Mouse (Mus musculus): Measurements from ENCODE around the gene Mex3a. TPM values are rescaled to one million over a fixed set of nuclear protein-coding genes. Genes with fewer than 3 reads are reported as not detected.

Gene Mex3a
- total and polyA plus RNA-seq, 3 experiments, result 1.1 to 4.9 (median 2.5) TPM

DNA sequence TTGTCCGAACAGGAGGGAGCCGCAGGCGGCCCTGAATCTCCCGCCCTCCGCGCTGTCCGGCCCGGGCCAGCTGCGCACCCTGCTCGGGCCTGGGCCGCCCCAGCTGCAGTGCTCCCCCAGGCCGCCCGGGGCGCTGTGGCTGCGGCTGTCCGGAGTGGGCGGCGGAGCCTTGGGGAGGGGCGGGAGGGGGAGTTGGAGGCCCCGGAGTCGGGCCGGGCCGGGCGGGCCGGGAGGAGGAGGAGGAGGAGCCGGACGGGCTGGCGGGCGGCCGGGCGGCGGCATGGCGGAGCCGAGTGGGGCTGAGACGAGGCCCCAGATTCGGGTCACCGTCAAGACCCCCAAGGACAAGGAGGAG lies 21.3 kb downstream of the Mex3a start, which contains the start of gene Ubqln4 (continued):
- TF ChIP-seq E2F4 (IDR thresholded peaks at IDR 0.05; ENCODE audit: insufficient replicate concordance, low read depth, low read length), result no peak
- TF ChIP-seq GABPA (IDR thresholded peaks at IDR 0.05; ENCODE audit: insufficient replicate concordance, low read depth, low read length), result no peak
- no peak for TF ChIP-seq TBP (conservative IDR thresholded peaks at IDR 0.05; ENCODE audit: low read depth, low read length)
- TF ChIP-seq POLR2A (IDR thresholded peaks at IDR 0.05; ENCODE audit: low read depth, low read length), result peak; percentile 83
- peak; percentile 60 for TF ChIP-seq UBTF (IDR thresholded peaks at IDR 0.05; ENCODE audit: low read depth, low read length)
- peak; percentile 81 for TF ChIP-seq TCF12 (IDR thresholded peaks at IDR 0.05; ENCODE audit: low read depth, low read length)
- peak; percentile 71 for TF ChIP-seq NRF1 (IDR thresholded peaks at IDR 0.05; ENCODE audit: low read depth, low read length)

DNA sequence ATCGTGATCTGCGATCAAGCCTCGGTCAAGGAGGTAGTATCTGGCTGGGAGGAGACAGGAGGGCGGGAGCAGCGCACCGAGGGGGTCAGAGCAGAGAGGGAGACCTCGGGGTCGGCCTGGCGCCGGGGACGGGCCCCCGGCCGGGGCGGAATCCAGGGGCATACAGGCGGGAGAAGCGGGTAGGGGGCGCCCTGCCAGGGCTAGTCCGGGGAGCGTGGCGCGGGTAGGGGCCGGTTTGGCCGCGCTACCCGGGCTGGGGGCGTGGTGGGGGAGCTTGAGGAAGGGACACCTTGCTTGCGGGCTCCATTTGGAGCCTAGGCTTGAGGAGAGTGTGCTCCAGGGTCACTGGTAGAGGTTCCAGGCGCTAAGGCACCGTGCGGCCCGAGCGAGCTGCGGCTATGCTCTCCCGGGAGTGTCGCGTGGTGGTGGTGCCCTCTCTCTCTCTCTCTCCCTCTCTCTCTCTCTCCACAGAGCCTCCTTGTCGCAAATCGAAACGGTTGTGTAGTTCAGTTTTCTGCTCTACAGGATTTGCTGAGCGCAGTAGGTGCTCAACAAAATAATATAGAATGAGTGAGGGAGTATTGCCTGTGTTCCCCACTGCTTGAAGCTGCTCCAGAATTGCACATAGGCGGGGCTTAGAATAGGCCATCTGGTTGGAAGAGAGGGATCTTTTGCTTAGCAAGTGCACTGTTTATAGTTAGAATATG lies 21.8 kb downstream of the Mex3a start:
- peak; percentile 55 for DNase-seq (ENCODE audit: extremely low read depth)
- peaks cover 7 to 28% of the 10 kb centered on the region in 2 experiments; a peak in 3 of 4 replicates for H3K4me1 ChIP-seq (ENCODE audit: control insufficient read depth in 1 of 2, insufficient read depth in 2 of 2)
- in situ Hi-C loops (cut with MboI; ENCODE audit: low pct_ligation_motif_present, low pct_unique_long_range_greater_than_20kb, low sequenced_read_pairs), result loop anchor here (10.0 kb wide), 1 partner anchor 201 kb away; no protein-coding TSS in a partner anchor

DNA sequence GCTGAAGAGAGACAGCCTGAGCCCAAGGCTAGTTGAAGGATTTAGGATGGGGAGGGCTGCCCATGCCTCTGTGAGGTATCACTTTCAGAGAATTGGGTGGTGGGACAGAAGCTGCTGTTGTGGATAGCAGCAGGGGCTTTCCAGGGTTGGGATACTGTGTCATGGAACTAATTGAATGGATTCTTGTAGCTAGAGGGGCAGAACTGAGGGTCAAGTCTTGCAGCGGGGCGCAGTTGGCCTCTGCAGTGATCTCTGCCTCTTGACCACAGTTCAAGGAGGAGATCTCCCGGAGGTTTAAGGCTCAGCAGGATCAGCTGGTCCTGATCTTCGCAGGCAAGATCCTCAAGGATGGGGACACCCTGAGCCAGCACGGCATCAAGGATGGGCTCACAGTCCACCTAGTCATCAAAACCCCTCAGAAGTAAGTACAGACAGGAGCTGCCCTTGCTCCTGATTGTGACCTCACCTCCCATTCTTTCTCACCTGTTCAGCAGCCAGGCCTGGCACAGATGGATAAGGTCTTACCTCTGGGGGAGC lies 22.9 kb downstream of the Mex3a start:
- dilution Hi-C loops (cut with MboI; ENCODE audit: extremely low pct_ligation_motif_present, extremely low pct_unique_long_range_greater_than_20kb, low sequenced_read_pairs), result no loop called here
- in situ Hi-C loops (cut with MboI; ENCODE audit: low pct_ligation_motif_present, low pct_unique_long_range_greater_than_20kb, low sequenced_read_pairs), result loop anchor here (10.0 kb wide), 1 partner anchor 200 kb away; no protein-coding TSS in a partner anchor
- H3K9me3 ChIP-seq (replicated peaks; ENCODE audit: low read length), result no peaks in the 10 kb centered on the region
- H3K79me2 ChIP-seq (replicated peaks; ENCODE audit: control insufficient read depth, extremely low read depth, insufficient read depth, poor library complexity, severe bottlenecking), result peaks cover 14% of the 10 kb centered on the region
- peaks cover 7 to 28% of the 10 kb centered on the region in 2 experiments; a peak in 3 of 4 replicates for H3K4me1 ChIP-seq (ENCODE audit: control insufficient read depth in 1 of 2, insufficient read depth in 2 of 2)
- H3K36me3 ChIP-seq (replicated peaks in 1 of 2; ENCODE audit: control insufficient read depth in 1 of 2, insufficient read depth in 1 of 2, low read length in 1 of 2), result peaks cover 30 to 53% of the 10 kb centered on the region in 2 experiments
- no peak overlapping the region for H3K4me2 ChIP-seq (ENCODE audit: insufficient read depth, low read depth, poor library complexity, severe bottlenecking)
- DNase-seq (ENCODE audit: extremely low read depth), result no peak
- H3K27ac ChIP-seq (ENCODE audit: insufficient read depth, low read depth), result no peak overlapping the region
- TF ChIP-seq POLR2A (IDR thresholded peaks at IDR 0.05; ENCODE audit: low read depth, low read length) (no peak), JUN (IDR thresholded peaks at IDR 0.05; ENCODE audit: insufficient read depth, low read depth, low read length) (no peak), UBTF (IDR thresholded peaks at IDR 0.05; ENCODE audit: low read depth, low read length) (no peak), MAFK (IDR thresholded peaks at IDR 0.05; ENCODE audit: insufficient replicate concordance, low read length) (no peak), USF1 (IDR thresholded peaks at IDR 0.05; ENCODE audit: low read depth, low read length) (no peak)
- H3K4me3 ChIP-seq (replicated peaks in 1 of 3; ENCODE audit: low read depth in 2 of 3, low read length in 2 of 3, poor library complexity in 1 of 3), result no peak overlapping the region
- no peaks in the 10 kb centered on the region for H3K27me3 ChIP-seq (replicated peaks)
- H3K9ac ChIP-seq (ENCODE audit: insufficient read depth, low read depth), result no peak overlapping the region

More for the DNA sequence above, 21.8 kb downstream of the Mex3a start:
- Histone ChIP-seq H3K27ac (ENCODE audit: insufficient read depth, low read depth) (peak overlapping the region; percentile 55), H3K4me3 (replicated peaks in 1 of 3; ENCODE audit: low read depth in 2 of 3, low read length in 2 of 3, poor library complexity in 1 of 3) (peak overlapping the region; percentile 68 to 97 (median 92)), H3K9me3 (replicated peaks; ENCODE audit: low read length) (no peaks in the 10 kb centered on the region), H3K27me3 (replicated peaks) (no peaks in the 10 kb centered on the region), H3K79me2 (replicated peaks; ENCODE audit: control insufficient read depth, extremely low read depth, insufficient read depth, poor library complexity, severe bottlenecking) (peaks cover 14% of the 10 kb centered on the region), H3K36me3 (replicated peaks in 1 of 2; ENCODE audit: control insufficient read depth in 1 of 2, insufficient read depth in 1 of 2, low read length in 1 of 2) (peaks cover 21 to 47% of the 10 kb centered on the region in 2 experiments), H3K9ac (ENCODE audit: insufficient read depth, low read depth) (peak overlapping the region; percentile 86), H3K4me2 (ENCODE audit: insufficient read depth, low read depth, poor library complexity, severe bottlenecking) (peak overlapping the region; percentile 82)
- TF ChIP-seq KAT2A (IDR thresholded peaks at IDR 0.05; ENCODE audit: insufficient replicate concordance, low read length) (0 out of 2 replicates have a peak, but pooled peaks have one; percentile 4), MAFK (IDR thresholded peaks at IDR 0.05; ENCODE audit: insufficient replicate concordance, low read length) (no peak), NELFE (IDR thresholded peaks at IDR 0.05; ENCODE audit: low read depth, low read length) (no peak), BHLHE40 (IDR thresholded peaks at IDR 0.05; ENCODE audit: low read depth, low read length) (no peak), RCOR1 (conservative IDR thresholded peaks at IDR 0.05; ENCODE audit: low read depth, low read length) (no peak), SIN3A (IDR thresholded peaks at IDR 0.05; ENCODE audit: low read length) (peak; percentile 74), IRF4 (IDR thresholded peaks at IDR 0.05; ENCODE audit: low read depth, low read length) (0 out of 2 replicates have a peak, but pooled peaks have one; percentile 14), ETS1 (conservative IDR thresholded peaks at IDR 0.05; ENCODE audit: low read depth, low read length) (no peak), CHD1 (IDR thresholded peaks at IDR 0.05; ENCODE audit: low read depth, low read length) (no peak), CTCF (conservative IDR thresholded peaks at IDR 0.05 in 1 of 2, IDR thresholded peaks at IDR 0.05 in 1 of 2; ENCODE audit: low read depth in 2 of 2, low read length in 2 of 2) (no peak), MXI1 (IDR thresholded peaks at IDR 0.05; ENCODE audit: low read depth, low read length) (peak; percentile 72; the same call in 1 of the 2 replicates)
- dilution Hi-C loops (cut with MboI; ENCODE audit: extremely low pct_ligation_motif_present, extremely low pct_unique_long_range_greater_than_20kb, low sequenced_read_pairs), result no loop called here

Data from CH12.LX (cell line).